Mouse (Mus musculus) c-Kit-positive CD71-positive TER-119-negative erythroid progenitor cells, embryonic 14.5 days (primary cell): ENCODE data around the gene Cluh.
A peak's percentile ranks its signal among the peaks of the same experiment; 100 is the strongest.

ENCODE experiments used
- DNase-seq: peaks from one replicate; pipeline ENCODE4 v3.0.0-alpha.2; 2013; ENCODE audit warnings: low read depth

The Cluh gene

DNA sequence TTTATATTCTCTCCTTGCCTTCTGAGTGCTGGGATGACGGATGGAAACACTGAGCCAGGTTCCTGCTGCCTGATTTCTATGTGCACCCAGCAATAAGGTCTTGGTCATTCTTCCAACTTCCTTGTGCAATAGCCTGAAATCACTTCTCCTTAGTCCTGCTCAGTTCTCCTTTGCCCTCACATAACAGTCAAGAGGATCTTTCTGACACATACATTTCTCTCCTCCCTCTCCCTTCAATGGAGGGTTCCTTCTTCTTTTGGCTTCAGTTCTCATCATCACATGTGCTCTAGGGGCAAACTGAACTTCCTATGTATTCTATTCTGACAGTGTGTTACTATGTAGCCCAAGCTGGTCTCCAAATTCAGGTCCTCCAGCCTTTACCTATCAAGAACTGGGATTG, 1.3 kb upstream of the Cluh start:
- no peak for DNase-seq

DNA sequence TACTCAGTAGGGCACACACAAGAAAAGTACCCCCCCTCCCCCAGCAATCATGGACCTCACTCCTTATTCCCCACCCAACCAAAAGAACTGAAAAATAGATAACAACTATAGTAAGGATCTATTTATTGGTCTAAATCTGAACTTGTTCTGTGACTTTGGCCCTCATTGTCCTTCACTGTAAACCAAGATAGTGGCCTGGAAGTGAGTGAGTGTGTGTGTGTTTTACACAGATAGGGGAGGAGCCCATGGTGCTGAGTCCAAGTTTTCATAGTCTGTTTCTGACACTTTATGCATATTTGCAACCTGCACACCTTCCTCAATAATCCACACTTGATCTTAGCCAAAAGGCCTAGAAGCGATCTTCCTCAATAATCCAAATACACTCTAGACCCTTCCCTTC, 619 bp upstream of the Cluh start:
- DNase-seq, result peak; percentile 40

DNA sequence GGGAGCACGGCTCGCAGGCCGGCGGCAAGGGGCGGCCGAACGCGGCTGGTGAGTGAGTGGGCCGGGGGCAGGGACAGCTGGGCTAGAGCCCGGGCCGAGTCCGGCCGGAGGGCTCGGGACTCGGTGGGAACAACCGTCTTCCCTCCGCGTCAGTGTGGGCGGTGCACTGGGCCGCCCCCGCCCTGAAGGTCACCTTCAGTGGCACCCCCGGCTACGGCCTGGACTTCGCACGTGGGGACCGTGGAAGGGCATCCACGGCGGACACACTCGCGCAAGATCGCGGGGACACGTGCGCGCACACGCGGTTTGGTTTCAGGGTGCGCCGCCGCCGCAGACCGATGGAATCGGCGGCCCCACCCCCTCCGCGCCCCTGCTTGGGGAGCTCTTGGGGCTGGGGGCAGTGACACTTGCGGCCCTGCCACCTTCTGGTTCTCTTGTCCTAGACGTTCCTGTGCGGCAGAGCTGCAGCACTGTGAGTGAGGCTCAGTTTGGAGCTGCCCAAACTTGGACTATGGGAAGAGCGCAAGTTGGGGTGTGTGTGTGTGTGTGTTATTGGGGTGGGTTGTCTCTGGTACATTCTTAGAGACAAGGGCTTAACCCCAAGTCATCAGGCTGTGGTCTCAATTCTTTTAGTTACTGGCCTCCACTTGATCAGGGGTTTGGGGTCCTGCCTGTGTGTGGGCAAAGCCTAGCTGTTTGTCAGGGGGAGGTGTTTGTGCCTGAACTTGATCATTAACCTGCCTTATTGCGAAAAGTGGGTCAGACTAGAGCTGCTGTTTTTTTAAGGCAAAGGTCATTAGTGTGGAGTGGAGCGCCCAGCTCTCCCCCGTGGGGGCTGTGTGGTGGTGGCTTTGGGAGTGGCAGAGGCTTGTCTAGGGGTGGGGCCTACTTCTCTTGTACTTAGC, 604 bp downstream of the Cluh start:
- DNase-seq, result peak; percentile 30

DNA sequence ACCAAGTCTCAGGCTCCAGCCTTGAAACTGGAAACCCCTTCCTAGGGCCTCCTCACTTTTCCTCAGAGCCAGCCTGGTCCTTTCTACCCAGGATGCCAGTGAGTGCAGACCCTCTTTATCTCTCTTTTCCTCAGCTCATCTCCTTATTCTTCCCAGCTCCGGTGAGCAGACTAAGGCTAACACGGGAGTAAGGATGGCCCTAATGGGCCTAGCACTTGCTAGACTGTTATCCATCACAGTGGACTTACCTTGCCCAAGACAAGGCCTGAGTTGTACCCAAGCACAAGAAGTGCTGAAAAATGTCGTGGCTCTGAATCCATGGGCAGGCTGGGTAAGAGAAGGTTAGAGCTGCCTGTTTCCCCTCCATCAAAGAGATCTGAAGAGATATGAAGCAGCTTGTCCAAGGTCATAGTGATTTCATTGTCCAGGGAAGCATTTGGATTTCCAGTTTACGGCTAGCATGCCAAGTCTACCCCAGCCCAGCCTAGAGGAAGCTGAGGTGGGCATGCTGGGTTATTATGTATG, 1.3 kb downstream of the Cluh start:
- no peak for DNase-seq

DNA sequence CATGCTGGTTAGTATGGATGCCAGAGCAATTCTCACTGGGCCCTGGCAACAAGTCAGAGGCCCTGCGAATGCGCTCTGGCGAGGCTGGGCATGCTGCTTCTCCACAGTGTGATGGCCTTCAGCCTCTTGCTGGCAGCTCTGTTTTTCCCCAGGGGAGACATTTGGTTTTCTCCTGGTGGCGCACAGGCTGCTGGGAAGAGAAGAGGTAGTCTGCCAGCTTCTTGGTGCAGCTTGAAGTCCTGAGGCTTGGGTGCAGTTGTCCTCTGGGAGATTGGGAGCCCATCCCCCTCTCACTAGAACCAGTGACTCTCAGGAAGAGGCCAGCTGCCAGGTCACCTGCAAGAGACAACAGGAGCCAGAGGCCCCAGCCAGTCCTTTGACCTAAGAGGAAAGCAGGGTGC, 3.5 kb downstream of the Cluh start:
- DNase-seq, result no peak

DNA sequence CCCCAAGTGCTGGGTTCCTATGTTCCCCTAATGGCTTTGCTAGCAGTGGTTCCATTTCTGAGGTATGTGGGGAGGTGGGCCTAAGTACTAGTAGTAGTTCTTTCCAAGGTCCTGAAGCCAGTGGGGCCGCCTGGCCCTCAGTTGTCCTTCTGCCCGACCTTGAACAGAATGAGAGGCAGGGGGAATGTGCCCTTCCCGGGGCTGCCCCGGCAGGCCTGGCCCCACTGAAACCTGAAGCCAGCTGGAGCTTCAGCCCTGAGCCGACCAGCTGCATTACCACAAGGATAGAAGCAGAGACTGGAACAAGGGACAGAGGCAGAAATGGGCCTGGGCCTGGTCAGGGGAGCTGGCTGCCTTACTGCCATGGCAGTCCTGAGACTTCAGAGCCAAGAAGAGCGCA, 4.1 kb downstream of the Cluh start:
- no peak for DNase-seq

DNA sequence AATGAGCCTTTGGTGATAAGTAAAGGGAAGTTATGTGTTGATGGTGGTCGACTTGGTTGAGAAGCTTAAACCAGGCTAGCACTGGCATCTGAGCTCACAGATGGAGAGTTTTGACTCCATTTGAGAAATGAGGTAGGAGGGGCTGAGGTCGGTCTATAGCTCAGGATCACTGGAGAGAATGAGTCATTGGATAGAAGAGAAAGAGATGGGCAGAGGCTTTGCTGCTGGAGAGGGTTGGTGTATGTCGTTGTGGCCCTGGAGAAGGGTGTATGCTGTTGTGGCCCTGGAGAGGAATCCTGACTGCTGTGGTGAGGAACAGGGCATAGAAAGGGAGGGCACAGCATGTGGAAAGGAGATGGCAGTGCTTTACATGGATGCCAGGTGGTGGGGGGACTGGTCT, 6.6 kb downstream of the Cluh start:
- no peak for DNase-seq

DNA sequence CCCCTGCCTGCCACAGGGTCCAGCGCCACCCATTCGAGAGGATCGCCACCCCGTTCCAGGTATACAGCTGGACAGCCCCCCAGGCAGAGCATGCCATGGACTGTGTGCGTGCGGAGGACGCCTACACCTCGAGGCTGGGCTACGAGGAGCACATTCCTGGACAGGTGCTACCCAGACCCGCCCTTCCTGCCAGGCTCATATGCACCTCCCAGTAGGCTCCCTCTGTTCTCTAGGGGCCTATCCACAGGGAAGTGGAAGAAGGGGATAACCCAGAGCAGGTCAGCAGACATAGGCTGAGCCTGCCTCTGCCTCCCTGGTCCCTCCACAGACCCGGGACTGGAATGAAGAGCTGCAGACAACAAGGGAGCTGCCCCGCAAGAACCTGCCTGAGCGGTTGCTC, 11.0 kb downstream of the Cluh start:
- DNase-seq, result no peak

DNA sequence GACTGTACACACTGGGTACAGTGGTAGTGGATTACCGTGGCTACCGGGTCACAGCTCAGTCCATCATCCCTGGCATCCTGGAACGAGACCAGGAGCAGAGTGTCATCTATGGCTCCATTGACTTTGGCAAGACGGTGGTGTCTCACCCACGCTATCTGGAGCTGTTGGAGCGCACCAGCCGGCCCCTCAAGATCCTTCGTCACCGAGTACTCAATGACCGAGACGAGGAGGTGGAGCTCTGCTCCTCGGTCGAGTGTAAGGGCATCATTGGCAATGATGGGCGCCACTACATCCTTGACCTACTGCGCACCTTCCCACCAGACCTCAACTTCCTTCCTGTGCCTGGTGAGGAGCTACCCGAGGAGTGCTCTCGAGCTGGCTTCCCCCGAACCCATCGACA, 12.3 kb downstream of the Cluh start:
- DNase-seq, result no peak

DNA sequence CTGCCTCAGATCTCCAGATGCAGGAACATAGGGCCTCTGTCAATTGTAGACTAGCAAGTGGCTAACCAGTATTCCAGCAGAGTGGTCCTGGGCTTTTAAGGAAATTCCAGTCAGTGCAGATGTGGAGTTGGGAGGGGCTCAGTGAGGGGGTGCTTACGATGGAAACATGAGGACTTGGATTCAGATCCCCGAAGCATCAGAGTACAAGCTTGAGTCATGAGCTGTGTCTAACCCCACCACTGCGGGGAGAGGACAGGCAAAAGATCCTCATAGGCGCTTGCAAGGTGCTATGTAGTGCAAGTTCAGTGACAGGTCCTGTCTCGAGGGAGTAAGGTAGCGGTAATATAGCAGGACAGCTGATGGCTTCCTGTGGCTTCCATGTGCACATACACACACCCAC, 12.9 kb downstream of the Cluh start:
- no peak for DNase-seq

DNA sequence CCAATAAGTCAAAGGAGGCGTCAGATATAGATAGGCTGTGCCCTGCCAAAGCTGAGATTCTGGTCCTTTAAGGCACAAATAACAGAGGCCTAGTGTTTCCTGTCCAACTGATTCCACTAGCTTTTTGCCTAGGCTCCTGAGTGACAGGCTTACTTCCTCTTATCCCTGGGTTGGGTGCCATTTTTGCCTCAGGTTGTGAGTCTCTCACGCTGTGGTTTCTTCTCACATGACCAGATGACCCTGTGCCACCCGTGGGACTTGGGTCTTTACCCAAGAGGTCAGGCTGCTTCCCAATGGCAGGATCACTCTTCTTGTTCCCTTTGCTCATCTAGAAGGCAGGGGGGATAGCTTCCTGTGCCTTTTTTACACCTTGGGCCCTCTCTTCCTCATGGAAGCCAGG, 15.0 kb downstream of the Cluh start:
- DNase-seq, result no peak

DNA sequence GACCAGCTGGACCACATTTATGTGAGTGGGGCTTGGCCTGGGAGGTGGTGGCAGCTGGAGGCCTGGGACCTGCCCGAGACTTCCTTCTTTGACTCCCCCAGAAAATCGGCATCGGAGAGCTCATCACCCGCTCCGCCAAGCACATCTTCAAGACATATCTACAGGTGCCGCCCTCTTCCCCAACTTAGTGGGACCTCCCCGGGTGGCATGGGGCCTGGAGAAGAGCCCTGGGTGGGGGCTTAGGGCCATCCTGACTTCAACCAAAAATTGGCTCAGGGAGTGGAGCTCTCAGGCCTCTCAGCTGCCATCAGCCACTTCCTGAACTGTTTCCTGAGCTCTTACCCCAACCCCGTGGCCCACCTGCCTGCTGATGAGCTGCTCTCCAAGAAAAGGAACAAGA, 15.6 kb downstream of the Cluh start:
- DNase-seq, result no peak

DNA sequence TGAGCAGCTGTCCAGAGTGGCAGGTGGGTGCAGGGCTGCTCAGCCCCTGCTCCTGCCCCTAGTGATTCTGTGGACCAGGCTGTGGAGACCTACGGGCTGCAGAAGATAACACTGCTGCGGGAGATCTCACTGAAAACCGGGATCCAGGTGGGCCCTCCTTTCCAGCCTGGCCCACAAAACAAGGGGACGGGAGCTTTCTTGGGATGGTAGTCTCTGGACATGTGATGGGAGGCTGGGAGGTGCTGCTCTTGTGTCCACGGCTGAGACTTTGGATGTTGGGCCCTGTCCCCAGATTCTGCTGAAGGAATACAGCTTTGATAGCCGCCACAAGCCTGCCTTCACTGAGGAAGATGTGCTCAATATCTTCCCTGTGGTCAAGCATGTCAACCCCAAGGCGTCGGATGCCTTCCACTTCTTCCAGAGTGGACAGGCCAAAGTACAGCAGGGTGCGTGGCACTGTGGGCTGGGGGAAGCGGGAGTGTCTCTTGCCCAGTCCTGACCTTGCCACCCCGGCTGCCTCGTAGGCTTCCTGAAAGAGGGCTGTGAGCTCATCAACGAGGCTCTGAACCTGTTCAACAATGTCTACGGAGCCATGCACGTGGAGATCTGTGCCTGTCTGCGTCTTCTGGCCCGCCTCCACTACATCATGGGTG, 16.5 kb downstream of the Cluh start:
- DNase-seq, result no peak

DNA sequence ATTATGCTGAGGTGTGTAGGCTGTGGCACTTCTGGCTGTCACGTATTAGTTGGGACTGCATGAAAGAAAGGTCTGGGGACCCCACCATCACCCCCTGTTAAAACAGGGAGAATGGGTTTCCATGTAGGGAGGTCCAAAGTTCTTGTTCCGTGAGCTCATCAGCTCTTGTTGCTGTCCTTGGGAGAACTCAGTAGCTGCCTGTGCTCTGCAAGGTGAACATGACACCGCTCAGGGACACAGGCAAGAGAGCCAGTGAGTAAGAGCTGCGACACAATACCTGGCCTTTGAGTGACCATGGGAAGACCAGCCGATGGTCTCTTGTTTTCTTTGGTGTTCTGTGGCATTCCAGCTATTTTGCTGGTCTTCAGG, 17.0 kb downstream of the Cluh start:
- no peak for DNase-seq

DNA sequence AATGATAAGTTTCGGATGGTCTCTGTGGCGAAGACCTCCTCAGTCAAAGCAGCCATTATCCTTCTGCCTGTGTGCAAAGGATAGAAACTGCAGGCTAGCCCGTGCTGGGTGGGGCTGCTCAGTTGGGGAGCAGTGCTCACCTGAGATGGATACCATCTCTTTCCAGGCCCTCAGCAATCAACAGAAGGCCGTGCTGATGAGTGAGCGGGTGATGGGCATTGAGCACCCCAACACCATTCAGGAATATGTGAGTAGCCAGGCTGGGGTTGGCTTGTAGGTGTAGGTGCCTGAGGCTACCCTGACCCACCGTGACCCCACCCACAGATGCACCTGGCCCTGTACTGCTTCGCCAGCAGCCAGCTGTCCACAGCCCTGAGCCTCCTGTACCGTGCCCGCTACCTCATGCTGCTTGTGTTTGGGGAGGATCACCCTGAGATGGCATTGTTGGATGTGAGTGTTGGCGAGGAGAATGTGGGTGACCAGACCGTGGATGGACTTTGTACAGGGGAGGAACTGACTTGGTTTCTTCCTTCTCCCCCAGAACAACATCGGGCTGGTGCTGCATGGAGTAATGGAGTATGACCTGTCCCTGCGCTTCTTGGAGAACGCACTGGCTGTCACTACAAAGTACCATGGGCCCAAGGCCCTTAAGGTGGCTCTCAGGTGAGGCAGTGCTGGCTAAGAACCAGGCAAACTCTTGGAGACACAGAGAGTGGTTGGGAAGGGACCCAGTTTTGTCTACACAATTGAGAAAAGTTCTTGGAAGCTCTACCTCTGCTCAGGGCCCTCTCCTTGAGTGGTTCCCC, 17.7 kb downstream of the Cluh start:
- DNase-seq, result no peak

DNA sequence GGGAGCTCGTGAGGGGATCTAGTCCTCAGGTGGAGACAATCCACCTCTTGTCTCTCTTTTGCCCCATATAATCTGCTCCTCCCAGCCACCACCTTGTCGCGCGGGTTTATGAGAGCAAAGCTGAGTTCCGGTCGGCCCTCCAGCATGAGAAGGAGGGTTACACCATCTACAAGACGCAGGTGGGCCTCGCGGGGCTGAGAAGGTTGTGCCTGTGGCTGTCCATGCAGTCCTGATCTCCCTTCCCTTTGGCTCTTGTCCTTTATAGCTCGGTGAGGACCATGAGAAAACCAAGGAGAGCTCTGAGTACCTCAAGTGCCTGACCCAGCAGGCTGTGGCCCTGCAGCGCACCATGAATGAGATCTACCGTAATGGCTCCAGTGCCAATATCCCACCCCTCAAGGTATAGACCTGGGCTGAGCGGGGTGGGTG, 18.3 kb downstream of the Cluh start:
- DNase-seq, result no peak

DNA sequence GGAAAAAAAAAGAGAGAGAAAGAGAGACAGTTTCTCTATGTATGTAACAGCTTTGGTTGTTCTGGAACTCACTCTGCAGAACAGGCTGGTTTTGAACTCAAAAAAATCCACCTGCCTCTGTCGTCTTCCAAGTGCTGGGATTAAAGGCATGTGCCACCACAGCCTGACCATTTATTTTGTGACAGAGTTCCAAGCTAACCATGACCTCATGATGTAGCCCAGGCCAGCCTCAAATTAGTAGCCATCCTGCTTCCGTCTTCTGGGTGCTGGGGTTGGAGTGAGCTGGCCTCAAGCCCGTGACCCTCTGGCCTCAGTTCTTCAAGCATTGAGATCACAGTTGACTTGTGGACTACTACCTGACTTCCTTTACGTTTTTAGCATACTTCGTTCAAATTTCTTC, 19.2 kb downstream of the Cluh start:
- DNase-seq, result no peak

DNA sequence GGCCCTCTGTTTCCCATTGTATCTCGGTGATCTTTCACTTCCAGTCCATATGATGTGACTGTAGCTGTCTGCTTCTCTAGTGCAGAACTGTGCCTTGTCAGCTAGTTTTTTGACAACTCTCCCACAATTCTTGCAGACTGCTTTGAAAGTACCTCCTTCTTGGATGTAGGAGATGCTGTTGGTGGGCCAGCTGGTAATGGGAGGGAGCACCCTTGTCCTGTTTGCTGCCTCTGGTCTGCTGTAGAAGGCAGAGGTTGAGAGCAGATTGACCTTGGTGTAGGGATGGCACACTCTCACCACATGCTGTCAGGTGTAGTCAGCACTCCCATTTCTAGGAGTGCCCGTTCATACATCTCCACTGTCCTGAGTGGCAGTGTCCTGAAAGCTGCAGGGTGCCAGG, 19.7 kb downstream of the Cluh start:
- DNase-seq, result no peak

DNA sequence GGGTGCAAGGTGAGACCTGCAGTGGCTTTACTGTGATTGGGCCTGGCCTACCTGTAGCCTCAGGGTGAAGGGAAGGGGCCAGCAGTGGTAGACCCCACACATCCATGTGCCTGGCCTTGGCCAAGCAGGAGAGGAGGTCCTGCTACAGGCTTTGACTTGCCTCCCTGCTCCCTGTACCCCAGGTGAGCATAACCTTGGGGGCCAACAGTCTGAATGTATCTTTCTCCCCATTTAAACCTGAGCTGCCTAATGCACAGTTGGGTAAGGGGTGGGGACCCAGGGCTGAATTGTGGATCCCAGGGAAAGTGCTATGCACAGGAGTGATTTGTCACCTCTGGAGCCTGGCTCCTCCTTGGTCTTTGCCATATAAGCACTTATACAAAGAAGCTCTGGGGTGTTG, 20.9 kb downstream of the Cluh start:
- no peak for DNase-seq

DNA sequence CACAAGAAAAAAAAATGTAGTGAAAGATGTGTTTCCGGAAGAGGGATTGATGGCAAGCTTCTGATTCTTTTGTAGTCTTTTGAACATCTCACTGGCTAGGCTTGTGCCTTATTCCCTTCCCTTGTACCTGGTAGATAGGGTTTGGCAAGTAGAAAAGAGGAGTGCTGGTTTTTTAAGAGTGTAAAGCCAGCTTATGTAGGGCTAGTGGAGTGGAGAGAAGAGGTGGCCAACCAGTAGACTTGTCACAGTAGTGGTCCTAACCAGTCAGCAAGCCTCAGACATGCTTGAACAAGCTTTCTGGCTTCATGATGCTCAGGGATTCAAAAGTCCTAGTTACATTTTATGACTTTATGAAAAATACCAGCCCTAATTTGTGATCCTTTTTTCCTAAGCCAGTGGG, 21.7 kb downstream of the Cluh start:
- no peak for DNase-seq

DNA sequence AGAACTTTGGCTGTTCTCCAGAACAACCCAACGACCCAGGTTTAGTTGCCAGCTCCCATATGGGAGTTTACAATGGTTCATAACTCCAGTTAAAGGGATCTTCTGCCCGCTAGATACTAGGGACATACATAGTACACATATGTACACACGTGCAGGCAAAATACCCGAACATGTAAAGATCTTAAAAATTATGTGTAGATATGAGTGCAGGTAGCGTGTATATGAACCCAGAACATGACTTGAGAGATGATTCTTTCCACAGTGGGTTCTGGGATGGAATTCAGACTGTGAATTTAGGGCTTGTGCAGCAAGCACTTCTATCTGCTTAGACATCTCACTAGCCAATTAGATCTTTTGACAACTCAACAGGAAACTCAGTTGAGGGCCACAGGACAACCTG, 22.5 kb downstream of the Cluh start:
- DNase-seq, result no peak

DNA sequence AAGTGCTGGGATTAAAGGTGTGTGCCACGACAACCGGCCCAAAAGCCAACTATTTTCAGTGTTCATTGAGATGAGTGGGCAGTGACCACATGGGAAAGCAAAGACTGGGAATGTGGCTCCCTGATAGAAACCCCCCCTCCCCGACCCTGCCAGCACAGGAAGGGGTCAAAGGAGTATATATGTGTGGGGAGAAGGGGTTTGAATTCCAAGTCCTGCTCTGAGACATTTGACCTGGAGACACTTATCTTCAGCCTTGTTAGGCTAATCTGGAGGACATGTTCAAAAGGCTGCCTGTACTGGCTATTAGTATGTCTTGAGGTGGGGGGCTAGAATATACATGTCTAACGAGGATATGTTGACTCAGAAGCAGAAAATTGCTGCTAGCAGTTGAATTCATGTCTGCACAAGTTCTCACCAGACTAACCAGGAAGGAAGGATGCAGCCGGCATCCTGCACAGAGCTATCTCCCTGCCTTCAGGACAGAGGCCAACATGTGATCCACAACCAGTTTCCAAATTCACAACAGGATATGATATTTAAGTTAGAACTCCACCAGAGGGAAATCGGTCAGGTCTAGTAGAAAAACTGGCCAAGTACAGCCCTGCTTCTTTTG, 23.7 kb downstream of the Cluh start:
- no peak for DNase-seq
